Mouse (Mus musculus) splenic B cell, adult 2 months (primary cell): ENCODE measurements around the gene Arfip1.

Source experiments
- DNase-seq: peaks from one replicate; pipeline ENCODE4 v3.0.0-alpha.2; 2011; ENCODE audit warnings: low read depth, low spot score
- H3K27me3 ChIP-seq: 2 replicates; pipeline ENCODE4 v1.6.1; 2012; ENCODE audit warnings: mild to moderate bottlenecking, low read length, moderate library complexity, mixed read lengths; ENCODE audit not compliant: control insufficient read depth, poor library complexity, insufficient read depth, severe bottlenecking
- H3K36me3 ChIP-seq: 2 replicates; pipeline ENCODE4 v1.6.1; 2012; ENCODE audit warnings: mild to moderate bottlenecking, low read length, moderate library complexity, mixed read lengths; ENCODE audit not compliant: control insufficient read depth, poor library complexity, insufficient read depth, severe bottlenecking

Arfip1 gene

GRCm38 (mm10) chr3:84582023-84582912 lies at the start of gene Arfip1:
TSS of gene Arfip1 (minus strand) at chr3:84582625.
- H3K36me3 ChIP-seq, result no peaks in the 10 kb centered on the region
- peak; percentile 92 for DNase-seq
- no peaks in the 10 kb centered on the region for H3K27me3 ChIP-seq

GRCm38 (mm10) chr3:84631586-84631985 lies 49.2 kb upstream of the Arfip1 start:
- no peak for DNase-seq
- no peaks in the 10 kb centered on the region for H3K36me3 ChIP-seq
- H3K27me3 ChIP-seq, result no peaks in the 10 kb centered on the region

DNA sequence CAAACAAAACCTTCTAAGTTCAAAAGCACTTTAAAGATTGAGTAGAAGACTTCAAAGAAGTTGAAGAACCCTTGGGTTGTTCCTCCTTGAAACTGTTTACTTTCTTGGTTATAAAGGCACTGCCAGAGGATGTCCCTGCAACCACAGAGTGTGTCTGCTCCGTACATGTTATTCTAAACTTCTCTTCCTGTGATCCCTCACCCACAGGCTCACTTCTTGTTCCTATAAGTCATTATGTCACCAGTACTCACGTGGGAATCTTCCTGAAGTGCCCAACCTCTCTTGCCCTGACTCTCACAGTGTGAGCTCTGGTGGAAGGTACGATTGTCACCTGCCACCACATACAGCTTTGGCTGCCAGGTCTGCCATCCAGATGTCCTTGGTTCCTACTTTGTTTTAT lies 39.6 kb upstream of the Arfip1 start:
- Histone ChIP-seq H3K36me3 (no peaks in the 10 kb centered on the region), H3K27me3 (no peaks in the 10 kb centered on the region)
- no peak for DNase-seq

DNA sequence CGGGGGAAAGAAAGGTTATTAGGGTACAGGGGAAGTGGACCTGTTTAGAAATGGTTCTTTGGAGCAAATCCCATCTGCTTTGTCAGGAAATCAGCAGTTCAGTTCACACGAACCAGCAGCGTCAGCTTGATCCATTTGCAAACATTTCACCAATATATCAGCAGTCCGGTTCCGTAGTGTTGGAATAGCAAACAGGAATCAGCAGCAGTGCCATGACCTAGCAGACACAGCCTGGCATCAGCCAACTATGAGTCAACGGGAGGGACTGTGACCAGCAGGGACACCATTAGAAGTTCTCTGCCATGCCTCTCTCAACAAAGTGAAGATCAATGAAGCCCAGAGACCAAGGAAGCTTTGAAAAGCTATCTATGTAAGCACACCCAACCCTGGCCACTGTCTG lies 37.3 kb upstream of the Arfip1 start:
- DNase-seq, result no peak
- Histone ChIP-seq H3K27me3 (no peaks in the 10 kb centered on the region), H3K36me3 (no peaks in the 10 kb centered on the region)

DNA sequence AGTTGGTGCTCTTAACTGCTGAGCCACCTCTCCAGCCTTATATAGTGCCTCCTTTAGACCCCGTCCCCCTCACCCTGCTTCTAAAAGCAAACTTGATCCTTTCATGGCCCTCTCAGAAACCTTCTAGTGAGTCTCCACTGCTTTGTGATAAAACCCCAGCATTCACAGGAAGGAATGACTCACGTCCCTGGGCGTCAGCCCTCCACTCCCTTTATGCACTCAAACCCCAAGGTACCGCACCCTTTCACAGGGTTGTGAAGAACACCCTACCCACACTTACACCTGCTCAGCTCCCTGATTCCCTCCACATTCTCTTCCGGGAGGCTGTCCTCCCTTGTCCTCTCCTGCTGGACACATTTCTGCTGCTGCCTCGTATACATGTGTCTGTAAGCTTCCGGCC lies 36.6 kb upstream of the Arfip1 start:
- no peak for DNase-seq
- Histone ChIP-seq H3K36me3 (no peaks in the 10 kb centered on the region), H3K27me3 (no peaks in the 10 kb centered on the region)

GRCm38 (mm10) chr3:84618627-84619026 lies 36.2 kb upstream of the Arfip1 start:
- DNase-seq, result no peak
- Histone ChIP-seq H3K27me3 (no peaks in the 10 kb centered on the region), H3K36me3 (no peaks in the 10 kb centered on the region)

DNA sequence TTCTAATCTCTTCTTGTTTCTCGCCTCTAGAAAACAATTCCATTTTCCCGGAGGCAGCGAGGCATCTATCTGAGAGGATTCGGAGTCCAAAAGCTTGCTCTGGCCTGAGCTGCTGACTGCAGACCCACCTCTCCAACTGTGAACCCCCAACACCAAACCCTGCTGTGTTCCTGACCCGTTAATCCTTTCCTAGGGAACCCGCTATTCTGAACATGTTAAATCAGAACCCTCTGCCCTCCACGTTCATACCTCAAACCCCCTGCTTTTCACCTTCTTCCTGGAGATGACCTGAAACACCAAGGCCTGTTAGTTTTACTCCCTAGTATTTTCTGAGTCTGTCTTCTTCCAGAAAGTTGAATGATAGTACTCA lies 33.4 kb upstream of the Arfip1 start:
- Histone ChIP-seq H3K36me3 (no peaks in the 10 kb centered on the region), H3K27me3 (no peaks in the 10 kb centered on the region)
- DNase-seq, result no peak

GRCm38 (mm10) chr3:84615050-84615855 lies 32.8 kb upstream of the Arfip1 start:
- Histone ChIP-seq H3K27me3 (no peaks in the 10 kb centered on the region), H3K36me3 (no peaks in the 10 kb centered on the region)
- DNase-seq, result peak; percentile 74

GRCm38 (mm10) chr3:84610183-84610710 lies 27.8 kb upstream of the Arfip1 start:
- DNase-seq, result no peak
- Histone ChIP-seq H3K27me3 (no peaks in the 10 kb centered on the region), H3K36me3 (no peaks in the 10 kb centered on the region)

DNA sequence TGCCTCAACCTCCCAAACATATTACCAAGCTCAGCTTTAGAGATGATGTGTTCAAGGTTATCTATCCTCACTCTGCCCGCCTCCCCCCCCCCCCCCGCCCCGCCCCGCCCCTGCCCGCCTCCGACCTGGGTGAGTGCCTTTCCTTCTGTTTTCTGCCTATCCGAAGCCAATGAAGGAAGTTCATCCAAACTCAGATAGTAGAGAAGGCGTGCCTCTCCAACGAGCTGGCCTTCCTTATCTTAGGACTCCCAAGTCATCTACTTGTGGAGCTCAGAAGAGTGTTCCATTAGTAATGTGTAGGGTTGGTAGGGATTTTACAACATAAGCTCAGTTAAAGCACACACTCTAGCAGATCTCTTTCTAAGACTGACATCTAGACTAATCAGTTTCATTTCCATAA lies 20.8 kb upstream of the Arfip1 start:
- H3K27me3 ChIP-seq, result no peaks in the 10 kb centered on the region
- DNase-seq, result no peak
- no peaks in the 10 kb centered on the region for H3K36me3 ChIP-seq

GRCm38 (mm10) chr3:84602759-84603158 lies 20.3 kb upstream of the Arfip1 start:
- no peaks in the 10 kb centered on the region for H3K36me3 ChIP-seq

GRCm38 (mm10) chr3:84601870-84602495 lies 19.6 kb upstream of the Arfip1 start:
- Histone ChIP-seq H3K36me3 (no peaks in the 10 kb centered on the region), H3K27me3 (no peaks in the 10 kb centered on the region)
- DNase-seq, result no peak

More at GRCm38 (mm10) chr3:84602759-84603158, 20.3 kb upstream of the Arfip1 start:
- no peaks in the 10 kb centered on the region for H3K27me3 ChIP-seq
- DNase-seq, result no peak

DNA sequence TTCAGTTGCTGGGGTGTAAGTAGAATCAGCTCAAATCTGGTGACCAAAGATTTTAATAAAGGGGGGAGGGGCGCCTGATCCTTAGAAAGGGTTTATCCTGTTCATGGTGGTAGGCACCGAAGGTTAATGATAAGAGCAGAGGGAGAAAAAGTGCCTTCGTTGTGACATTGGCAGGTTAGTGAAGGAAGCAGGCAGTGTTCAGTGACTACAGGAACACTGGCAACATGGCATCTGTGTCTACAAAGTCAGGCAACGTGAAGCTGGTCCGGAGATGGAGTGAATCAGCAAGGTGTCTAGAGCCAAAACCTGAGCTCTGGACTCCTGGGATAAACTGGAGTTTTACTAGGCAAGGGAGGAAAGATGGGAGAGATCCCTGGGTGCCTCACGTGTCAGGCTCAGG lies 16.3 kb upstream of the Arfip1 start:
- H3K27me3 ChIP-seq, result no peaks in the 10 kb centered on the region
- H3K36me3 ChIP-seq, result no peaks in the 10 kb centered on the region
- DNase-seq, result no peak

DNA sequence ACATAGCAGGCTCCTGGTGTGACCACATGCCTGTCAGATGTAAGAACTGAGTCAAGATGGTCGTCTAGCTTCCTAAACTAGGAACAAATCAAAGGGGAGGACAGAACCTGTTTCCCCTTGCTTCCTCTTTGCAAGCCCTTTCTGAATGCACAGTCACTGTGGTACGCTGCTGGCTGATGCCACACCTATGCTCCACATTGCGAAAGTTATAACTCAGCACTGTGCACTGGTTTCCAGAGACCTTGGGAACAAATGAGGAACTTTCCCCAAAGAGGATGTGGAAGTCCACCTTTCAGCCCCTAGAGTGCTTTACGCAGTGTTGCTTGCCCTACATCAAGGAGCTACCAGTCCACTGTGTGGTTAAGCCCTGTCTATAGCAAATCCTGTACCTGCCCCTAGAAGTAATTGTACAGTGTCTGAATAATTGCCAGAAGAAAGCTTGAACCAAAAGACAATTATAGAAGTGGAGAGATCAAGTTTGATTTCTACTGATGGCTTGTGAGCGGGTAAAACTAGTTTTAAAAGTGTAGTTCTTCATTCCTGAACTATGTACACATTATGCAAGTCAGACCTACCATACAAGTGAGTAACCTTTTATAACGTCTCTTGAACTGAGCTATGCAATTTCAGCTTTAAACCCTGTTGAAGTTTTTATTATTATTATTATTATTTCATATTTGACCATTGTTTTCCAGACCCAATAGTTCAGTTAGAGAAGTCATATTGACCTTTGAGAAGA lies 15.7 kb upstream of the Arfip1 start:
- no peak for DNase-seq
- Histone ChIP-seq H3K36me3 (no peaks in the 10 kb centered on the region), H3K27me3 (no peaks in the 10 kb centered on the region)
